Comparison of ENCODE assay signal across 8 mouse cellular contexts in genomic region chr10:117544680-117545546, GRCm38 (mm10).
A peak's percentile ranks its signal among the peaks of the same experiment; 100 is the strongest.
DNase-seq lines count a peak whose midpoint lies in the region; ATAC-seq lines count a peak whose summit lies in the region.
"Had no signal": no experiment of that assay in that cellular context is flagged by ENCODE, and none has a peak within 500 bp of the region (broad histone marks: within the 10 kb centered on the region; RNA-seq: fewer than 3 reads in every experiment).

No protein-coding gene starts in this region.

- peak overlapping the region; percentile 40 for H3K4me2 ChIP-seq in kidney, embryonic 15.5 days
- peak overlapping the region; percentile 20; the same call in 1 of the 2 replicates for H3K4me2 ChIP-seq in hindbrain, embryonic 14.5 days (replicated peaks)
- peak overlapping the region; percentile 24; the same call in 1 of the 2 replicates for H3K4me2 ChIP-seq in midbrain, embryonic 15.5 days

- no peak overlapping the region for H3K9ac ChIP-seq in kidney, embryonic 15.5 days
- no peak overlapping the region for H3K9ac ChIP-seq in hindbrain, embryonic 14.5 days
- no peak overlapping the region for H3K9ac ChIP-seq in midbrain, embryonic 15.5 days

- WGBS in kidney, embryonic 15.5 days = 39% methylated on average over 15 of the region's 15 CpGs
- 46% methylated on average over 15 of the region's 15 CpGs for WGBS in hindbrain, embryonic 14.5 days
- 41% methylated on average over 15 of the region's 15 CpGs for WGBS in midbrain, embryonic 15.5 days

- H3K4me1 ChIP-seq in kidney, embryonic 15.5 days = peaks cover 5% of the 10 kb centered on the region; the same call in 1 of the 2 replicates
- no peaks in the 10 kb centered on the region for H3K4me1 ChIP-seq in hindbrain, embryonic 14.5 days (replicated peaks; ENCODE audit: control insufficient read depth, insufficient read depth, low read length)
- H3K4me1 ChIP-seq in midbrain, embryonic 15.5 days = no peaks in the 10 kb centered on the region

- H3K9me3 ChIP-seq in kidney, embryonic 15.5 days (replicated peaks) = no peaks in the 10 kb centered on the region
- no peaks in the 10 kb centered on the region for H3K9me3 ChIP-seq in hindbrain, embryonic 14.5 days (ENCODE audit: control insufficient read depth, low read length)
- no peaks in the 10 kb centered on the region for H3K9me3 ChIP-seq in midbrain, embryonic 15.5 days

- H3K27ac ChIP-seq in kidney, embryonic 15.5 days = no peak overlapping the region
- no peak overlapping the region for H3K27ac ChIP-seq in hindbrain, embryonic 14.5 days
- H3K27ac ChIP-seq in midbrain, embryonic 15.5 days = no peak overlapping the region
- H3K27ac ChIP-seq: macrophage had no signal

- no peaks in the 10 kb centered on the region for H3K27me3 ChIP-seq in kidney, embryonic 15.5 days
- H3K27me3 ChIP-seq in hindbrain, embryonic 14.5 days (ENCODE audit: control insufficient read depth, insufficient read depth, low read length) = no peaks in the 10 kb centered on the region
- H3K27me3 ChIP-seq in midbrain, embryonic 15.5 days (replicated peaks) = no peaks in the 10 kb centered on the region

- DNase-seq in kidney, adult 18-20 months = no peak
- DNase-seq in embryo, embryonic 10.5 days (ENCODE audit: low spot score) = peak; percentile 44
- DNase-seq in hindbrain, embryonic 14.5 days (ENCODE audit: low spot score) = no peak
- no peak for DNase-seq in adrenal gland, adult 2 months

- H3K4me3 ChIP-seq in kidney, embryonic 15.5 days (replicated peaks) = no peak overlapping the region
- H3K4me3 ChIP-seq in hindbrain, embryonic 14.5 days (replicated peaks; ENCODE audit: low read length) = no peak overlapping the region
- no peak overlapping the region for H3K4me3 ChIP-seq in midbrain, embryonic 15.5 days

- H3K36me3 ChIP-seq in kidney, embryonic 15.5 days = no peaks in the 10 kb centered on the region
- no peaks in the 10 kb centered on the region for H3K36me3 ChIP-seq in hindbrain, embryonic 14.5 days (replicated peaks; ENCODE audit: control insufficient read depth, insufficient read depth)
- H3K36me3 ChIP-seq in midbrain, embryonic 15.5 days (replicated peaks) = no peaks in the 10 kb centered on the region

- no peak for ATAC-seq in kidney, embryonic 15.5 days (replicated peaks; ENCODE audit: low FRiP score)
- ATAC-seq in hindbrain, embryonic 14.5 days (ENCODE audit: low FRiP score) = no peak
- ATAC-seq in midbrain, embryonic 15.5 days (replicated peaks) = no peak
- ATAC-seq in CD4-positive, CD25-positive, alpha-beta regulatory T cell, adult 4 months = no peak
